Mouse (Mus musculus) embryonic facial prominence, embryonic 13.5 days (tissue): ENCODE data around the gene Limk1. TPM values are rescaled to one million over a fixed set of nuclear protein-coding genes. Genes with fewer than 3 reads are reported as not detected.
"Not testable (repeated sequence)": the region's sequence is repeated elsewhere in the genome, so short reads cannot be mapped to it uniquely, and the experiment has no call there.

Experiments used
- ATAC-seq: fragments of 200-750 bp; cut with Nextera tagmentation; 2 replicates; pipeline ENCODE4 v1.8.0; 2017; ENCODE audit warnings: low read depth; ENCODE audit not compliant: insufficient number of reproducible peaks, insufficient read depth, low FRiP score, low TSS enrichment
- H3K27ac ChIP-seq: fragments of 300-500 bp; sonication (generic); 2 replicates; pipeline ENCODE4 v1.5.1; 2015; ENCODE audit warnings: moderate library complexity, mild to moderate bottlenecking, inconsistent platforms
- H3K27me3 ChIP-seq: fragments of 300-500 bp; sonication (generic); 2 replicates; pipeline ENCODE4 v1.6.1; 2015; ENCODE audit warnings: mild to moderate bottlenecking, inconsistent platforms
- H3K36me3 ChIP-seq: fragments of 300-500 bp; sonication (generic); 2 replicates; pipeline ENCODE4 v1.6.1; 2015; ENCODE audit warnings: mild to moderate bottlenecking, inconsistent platforms
- H3K4me1 ChIP-seq: fragments of 300-500 bp; sonication (generic); 2 replicates; pipeline ENCODE4 v1.6.1; 2015; ENCODE audit warnings: inconsistent platforms
- H3K4me2 ChIP-seq: fragments of 300-500 bp; sonication (generic); 2 replicates; pipeline ENCODE4 v1.6.1; 2015; ENCODE audit warnings: moderate library complexity, mild to moderate bottlenecking, inconsistent platforms
- H3K4me3 ChIP-seq: fragments of 300-500 bp; sonication (generic); 2 replicates; pipeline ENCODE4 v1.5.1; 2015; ENCODE audit warnings: mild to moderate bottlenecking, inconsistent platforms
- H3K9ac ChIP-seq: fragments of 300-500 bp; sonication (generic); 2 replicates; pipeline ENCODE4 v1.6.1; 2015; ENCODE audit warnings: mild to moderate bottlenecking, inconsistent platforms
- H3K9me3 ChIP-seq: fragments of 300-500 bp; sonication (generic); 2 replicates; pipeline ENCODE4 v1.6.1; 2016; ENCODE audit warnings: inconsistent platforms
- WGBS: fragments of 180-500 bp; shearing (Covaris S2); methylation state at CpG from one replicate; pipeline ENCODE4 v1.1.7; 2015; ENCODE audit warnings: mixed read lengths; 5-methylcytosine and 5-hydroxymethylcytosine counted together
- polyA plus RNA-seq: library from polyadenylated mRNA; unstranded; fragments of >200 nt; fragmentation: Nextera tagmentation; extraction: Ambion mirVana; gene quantifications from 2 replicates; pipeline ENCODE4 v1.2.1, GENCODE M21; 2015

The Limk1 gene
- polyA plus RNA-seq, 1 experiment from 2014 or later = 11.6 TPM

DNA sequence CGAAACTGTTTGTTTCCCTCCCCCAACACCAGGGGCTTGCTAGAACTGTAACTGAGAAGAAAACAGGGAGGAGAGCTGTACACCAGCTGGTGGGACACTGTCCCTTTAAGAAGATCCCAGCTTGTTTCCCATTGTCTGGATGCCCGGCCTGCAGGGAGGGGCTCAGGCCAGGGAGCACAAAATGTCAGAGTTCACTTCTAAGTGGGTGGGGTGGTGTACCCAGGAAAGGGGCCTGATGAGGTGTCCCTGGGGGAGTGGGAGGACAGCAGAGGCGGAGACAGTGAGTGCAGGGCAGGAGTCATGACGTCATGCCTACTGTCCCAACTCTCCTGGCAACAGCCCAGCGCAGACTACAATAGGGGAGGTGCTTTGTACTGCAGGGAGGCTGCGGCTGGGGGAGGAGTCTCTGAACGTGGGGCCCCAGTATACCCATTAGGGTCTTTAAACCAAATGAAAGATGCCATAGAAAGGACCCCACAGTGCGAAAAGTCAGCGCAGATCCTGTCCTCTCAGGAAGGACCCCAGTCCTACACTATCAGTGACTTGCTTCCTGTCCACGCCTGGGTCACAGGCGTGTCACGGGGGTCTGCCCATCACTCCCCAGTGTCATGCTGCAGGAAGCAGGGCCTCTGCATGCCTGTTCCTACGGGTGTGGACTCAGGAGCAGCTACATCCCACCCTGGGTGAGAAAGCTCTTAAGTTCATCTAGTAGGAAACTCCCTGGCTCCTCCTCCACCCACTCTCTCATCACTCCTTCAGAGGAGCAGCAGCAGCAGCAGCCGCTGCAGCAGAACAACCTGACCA is 12.2 kb downstream of the Limk1 start:
- ATAC-seq = peak; percentile 75
- H3K9me3 ChIP-seq = no peaks in the 10 kb centered on the region
- H3K4me3 ChIP-seq = peak overlapping the region; percentile 37
- peak overlapping the region; percentile 59 for H3K9ac ChIP-seq
- peak overlapping the region; percentile 59 for H3K4me2 ChIP-seq
- peaks cover 31% of the 10 kb centered on the region for H3K36me3 ChIP-seq
- 6% methylated on average over 14 of the region's 14 CpGs for WGBS
- peak overlapping the region; percentile 78 for H3K27ac ChIP-seq
- no peaks in the 10 kb centered on the region for H3K27me3 ChIP-seq
- peaks cover 40% of the 10 kb centered on the region for H3K4me1 ChIP-seq

DNA sequence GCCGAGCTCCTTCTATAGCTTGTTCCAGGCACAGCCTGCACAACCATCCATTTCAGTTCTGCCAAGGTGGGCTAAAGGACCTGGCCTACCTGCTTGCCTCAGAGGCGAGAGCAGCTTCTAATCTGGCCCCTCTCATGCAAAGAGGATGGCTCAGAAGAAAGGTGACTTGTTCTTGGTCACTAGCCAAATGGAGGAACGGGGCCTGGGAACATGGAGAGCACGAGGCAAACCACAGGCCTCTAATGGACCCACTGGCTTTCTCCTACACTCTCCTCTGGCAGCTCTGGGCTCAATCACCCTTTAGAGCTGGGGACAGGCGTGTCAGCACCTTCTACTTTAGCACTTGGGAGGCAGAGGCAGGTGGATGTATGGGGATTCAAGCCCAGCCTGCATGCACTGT is 13.4 kb downstream of the Limk1 start:
- Histone ChIP-seq H3K27me3 (no peaks in the 10 kb centered on the region), H3K27ac (peak overlapping the region; percentile 78), H3K4me3 (no peak overlapping the region), H3K9ac (peak overlapping the region; percentile 59; the same call in 1 of the 2 replicates), H3K4me2 (no peak overlapping the region), H3K36me3 (peaks cover 31% of the 10 kb centered on the region), H3K9me3 (no peaks in the 10 kb centered on the region), H3K4me1 (peaks cover 35% of the 10 kb centered on the region)
- 70% methylated on average over 5 of the region's 5 CpGs for WGBS
- ATAC-seq = no peak

DNA sequence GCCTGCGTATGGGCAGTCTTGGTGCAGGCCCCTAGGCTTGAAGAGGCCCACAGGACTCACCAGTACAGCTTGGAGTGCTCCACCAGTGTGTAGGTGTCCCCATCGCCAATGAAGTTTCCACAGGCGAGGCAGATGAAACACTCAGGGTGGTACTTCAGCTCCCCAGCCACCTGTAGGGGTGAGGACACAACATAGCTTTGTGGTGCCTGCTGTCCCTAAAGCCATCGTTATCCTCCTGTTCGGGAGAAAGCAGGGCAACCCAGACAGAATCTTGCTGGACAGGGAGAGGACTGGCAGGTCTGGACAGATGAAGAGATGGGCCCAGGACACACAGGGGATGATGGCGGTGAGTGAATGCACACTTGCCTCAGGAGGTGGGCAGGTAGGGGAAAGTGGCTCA is 15.8 kb downstream of the Limk1 start:
- no peaks in the 10 kb centered on the region for H3K9me3 ChIP-seq
- H3K4me3 ChIP-seq = no peak overlapping the region
- H3K36me3 ChIP-seq = peaks cover 50% of the 10 kb centered on the region
- no peak overlapping the region for H3K27ac ChIP-seq
- H3K4me1 ChIP-seq = peaks cover 25% of the 10 kb centered on the region
- WGBS = 91% methylated on average over 6 of the region's 6 CpGs
- no peaks in the 10 kb centered on the region for H3K27me3 ChIP-seq
- H3K9ac ChIP-seq = no peak overlapping the region
- ATAC-seq = no peak
- no peak overlapping the region for H3K4me2 ChIP-seq

DNA sequence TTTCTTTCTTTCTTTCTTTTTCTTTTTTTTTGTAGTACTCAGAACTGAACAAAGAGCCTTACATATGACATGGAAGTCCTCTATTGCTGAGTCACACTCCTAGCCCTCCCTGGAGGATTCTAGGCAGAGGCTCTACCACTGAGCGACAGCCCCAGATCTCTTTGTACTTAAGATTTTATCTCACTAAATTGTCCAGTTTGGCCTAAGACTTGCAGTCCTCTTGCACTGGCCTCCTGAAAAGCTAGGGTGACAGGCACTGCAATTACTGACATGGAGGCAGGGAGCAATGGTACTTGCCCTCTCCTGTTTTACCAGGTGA is 16.2 kb downstream of the Limk1 start:
- Histone ChIP-seq H3K36me3 (peaks cover 55% of the 10 kb centered on the region), H3K27me3 (no peaks in the 10 kb centered on the region), H3K27ac (no peak overlapping the region), H3K4me2 (no peak overlapping the region), H3K4me3 (no peak overlapping the region), H3K4me1 (peaks cover 22% of the 10 kb centered on the region), H3K9me3 (no peaks in the 10 kb centered on the region), H3K9ac (no peak overlapping the region)
- WGBS = 85% methylated on average over 1 of the region's 1 CpGs
- ATAC-seq = no peak

DNA sequence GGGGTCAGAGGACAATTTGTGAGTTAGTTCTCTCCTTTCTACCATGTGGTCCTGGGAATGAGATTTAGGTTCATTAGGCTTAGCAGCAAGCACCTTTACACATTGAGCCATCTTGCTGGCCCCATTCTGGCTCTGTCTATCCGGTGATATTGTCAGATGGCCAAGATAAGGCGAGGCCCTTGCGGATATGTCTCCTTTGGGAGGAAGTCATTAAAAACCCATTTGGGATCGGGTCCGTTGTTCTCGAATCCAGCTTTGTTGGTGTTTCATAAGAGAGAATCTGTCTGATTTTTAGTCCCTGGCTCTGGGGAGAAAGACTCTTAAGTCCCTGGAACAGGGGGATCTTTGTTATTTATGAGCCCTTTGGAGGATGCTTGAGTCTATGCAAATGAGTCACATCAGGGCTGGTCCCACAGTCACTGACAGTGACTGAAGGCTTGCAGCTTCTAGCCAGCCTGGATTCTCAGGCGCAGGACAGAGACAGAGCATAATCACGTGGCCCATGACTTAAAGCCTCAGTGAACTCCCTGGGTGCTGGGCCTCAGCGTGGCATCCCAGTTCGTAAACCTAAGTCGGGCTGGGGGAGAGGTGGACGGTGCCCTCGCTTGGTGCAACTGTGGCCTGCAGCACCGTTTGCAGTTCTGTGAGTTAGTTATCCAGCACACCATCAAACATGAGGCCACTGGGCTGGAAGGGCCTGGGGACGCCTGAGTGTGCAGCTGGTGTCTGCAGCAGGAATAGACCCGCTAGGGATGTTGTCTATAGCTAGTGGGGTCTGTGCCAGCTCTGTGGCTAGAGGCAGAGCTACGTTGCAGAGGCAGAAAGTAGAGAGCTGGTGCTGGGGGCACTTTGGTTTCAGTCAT is 16.8 kb downstream of the Limk1 start:
- Histone ChIP-seq H3K4me2 (no peak overlapping the region), H3K4me3 (no peak overlapping the region), H3K4me1 (peaks cover 16% of the 10 kb centered on the region), H3K27ac (no peak overlapping the region), H3K36me3 (peaks cover 59% of the 10 kb centered on the region), H3K9me3 (no peaks in the 10 kb centered on the region), H3K27me3 (no peaks in the 10 kb centered on the region), H3K9ac (0 out of 2 replicates have a peak overlapping the region, but pooled peaks have one; percentile 1)
- ATAC-seq = no peak
- WGBS = 74% methylated on average over 17 of the region's 17 CpGs

DNA sequence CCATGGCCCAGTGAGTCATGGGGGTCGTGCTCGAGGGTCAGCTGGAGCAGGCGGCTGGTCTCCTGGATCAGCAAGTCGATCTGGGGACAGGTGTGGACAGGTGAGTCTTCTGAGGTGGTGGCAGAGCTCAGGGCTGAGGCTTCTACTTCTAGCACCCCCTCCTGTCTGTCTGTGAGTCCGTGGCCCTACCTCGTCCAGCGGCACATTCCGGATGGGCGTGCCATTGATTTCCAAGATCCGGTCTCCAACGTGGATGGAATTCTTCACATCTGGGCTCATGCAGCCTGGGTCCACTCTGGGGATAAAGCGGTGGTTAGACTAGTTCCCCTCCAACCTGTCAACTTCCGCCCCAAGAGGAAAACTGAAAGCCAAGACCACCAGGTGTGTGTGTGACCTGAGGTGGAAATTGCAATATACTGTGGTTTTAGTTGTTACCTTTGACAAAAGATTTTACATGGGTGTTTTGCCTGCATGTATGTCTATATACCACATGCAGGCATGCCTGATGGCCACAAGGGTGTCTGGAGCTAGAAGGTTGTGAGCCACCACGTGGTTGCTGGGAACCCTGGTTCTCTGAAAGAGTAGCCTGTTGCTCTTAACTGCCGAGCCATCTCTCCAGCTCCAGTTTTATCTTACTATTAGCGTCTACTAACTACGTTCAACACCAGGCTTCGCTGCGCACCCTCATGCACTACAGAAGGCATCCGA is 19.2 kb downstream of the Limk1 start:
- no peaks in the 10 kb centered on the region for H3K9me3 ChIP-seq
- ATAC-seq = no peak
- H3K27ac ChIP-seq = no peak overlapping the region
- no peaks in the 10 kb centered on the region for H3K4me1 ChIP-seq
- H3K4me3 ChIP-seq = no peak overlapping the region
- no peaks in the 10 kb centered on the region for H3K27me3 ChIP-seq
- no peak overlapping the region for H3K4me2 ChIP-seq
- peaks cover 77% of the 10 kb centered on the region for H3K36me3 ChIP-seq
- 82% methylated on average over 20 of the region's 20 CpGs for WGBS
- no peak overlapping the region for H3K9ac ChIP-seq

DNA sequence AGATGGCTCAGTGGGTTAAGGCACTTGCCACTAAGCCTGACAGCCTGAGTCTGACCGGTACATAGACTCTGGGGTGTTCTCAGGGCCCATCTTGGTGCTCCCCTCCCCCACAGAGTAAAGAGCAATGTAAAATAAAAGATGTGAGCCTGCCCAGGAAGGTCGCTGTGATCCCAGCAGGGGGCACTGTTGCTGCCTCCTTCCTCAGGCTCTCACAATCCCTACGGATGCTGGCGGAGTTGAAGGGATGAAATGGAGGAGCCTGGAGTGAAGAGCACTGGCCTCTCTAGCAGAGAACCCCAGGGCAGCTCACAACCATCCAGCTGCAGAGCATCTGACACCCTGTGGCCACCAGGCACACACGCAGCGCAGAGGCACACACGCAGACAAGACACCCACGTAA is 19.9 kb downstream of the Limk1 start:
- Histone ChIP-seq H3K36me3 (peaks cover 83% of the 10 kb centered on the region), H3K27me3 (no peaks in the 10 kb centered on the region), H3K4me1 (no peaks in the 10 kb centered on the region), H3K27ac (no peak overlapping the region), H3K9me3 (no peaks in the 10 kb centered on the region), H3K4me3 (no peak overlapping the region), H3K4me2 (no peak overlapping the region), H3K9ac (no peak overlapping the region)
- no peak for ATAC-seq
- 41% methylated on average over 8 of the region's 8 CpGs for WGBS

DNA sequence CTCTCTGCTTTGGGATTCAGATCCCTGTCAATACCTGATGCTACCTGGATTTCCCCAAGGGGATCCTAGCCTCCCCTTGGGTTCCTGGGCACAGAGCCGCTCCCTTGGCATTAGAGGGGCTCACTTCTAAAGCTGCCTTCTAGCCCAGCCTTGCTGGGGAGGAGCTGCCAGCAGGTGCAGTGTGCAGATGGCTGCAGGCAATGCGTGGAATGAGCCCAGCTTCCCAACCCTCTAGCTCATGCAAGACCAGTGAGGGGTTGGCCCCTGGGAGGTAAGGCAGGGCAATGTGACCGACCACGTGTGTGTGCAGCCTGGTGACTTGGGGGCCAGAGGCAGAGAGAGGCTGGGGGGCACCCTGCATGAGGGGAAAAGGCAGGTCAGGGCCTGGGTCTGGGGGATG is 31.7 kb downstream of the Limk1 start:
- no peak overlapping the region for H3K27ac ChIP-seq
- ATAC-seq = no peak
- 70% methylated on average over 4 of the region's 4 CpGs for WGBS

DNA sequence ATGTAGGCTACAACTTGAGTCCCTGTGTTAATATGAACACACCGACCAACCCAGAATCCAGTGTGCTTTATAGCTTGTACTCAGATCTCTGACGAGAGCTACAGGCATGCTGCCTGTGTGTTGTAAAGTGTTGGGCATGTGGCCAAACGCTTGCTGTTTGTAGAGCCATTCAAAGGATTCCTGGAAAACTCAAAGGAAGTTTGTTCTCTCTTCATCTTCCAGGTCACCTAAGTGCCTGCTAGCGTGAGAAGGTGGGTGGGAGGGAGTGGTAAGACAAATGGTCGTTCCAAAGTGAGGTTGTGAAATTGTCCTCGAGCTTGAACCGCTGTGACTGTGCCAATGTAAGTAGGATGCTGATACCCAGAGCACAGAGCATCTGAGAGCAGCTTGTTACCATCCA is 36.4 kb downstream of the Limk1 start:
- 69% methylated on average over 7 of the region's 7 CpGs for WGBS
- H3K9ac ChIP-seq = no peak overlapping the region
- H3K27me3 ChIP-seq = no peaks in the 10 kb centered on the region
- peaks cover 9% of the 10 kb centered on the region for H3K36me3 ChIP-seq
- H3K4me3 ChIP-seq = no peak overlapping the region
- no peaks in the 10 kb centered on the region; the same call in 1 of the 2 replicates for H3K9me3 ChIP-seq
- no peak for ATAC-seq
- no peak overlapping the region for H3K4me2 ChIP-seq
- H3K4me1 ChIP-seq = no peaks in the 10 kb centered on the region
- H3K27ac ChIP-seq = no peak overlapping the region

More for the DNA sequence above, 31.7 kb downstream of the Limk1 start:
- Histone ChIP-seq H3K9me3 (no peaks in the 10 kb centered on the region), H3K27me3 (no peaks in the 10 kb centered on the region), H3K36me3 (peaks cover 56% of the 10 kb centered on the region), H3K4me2 (no peak overlapping the region), H3K9ac (no peak overlapping the region), H3K4me3 (no peak overlapping the region), H3K4me1 (no peaks in the 10 kb centered on the region)

DNA sequence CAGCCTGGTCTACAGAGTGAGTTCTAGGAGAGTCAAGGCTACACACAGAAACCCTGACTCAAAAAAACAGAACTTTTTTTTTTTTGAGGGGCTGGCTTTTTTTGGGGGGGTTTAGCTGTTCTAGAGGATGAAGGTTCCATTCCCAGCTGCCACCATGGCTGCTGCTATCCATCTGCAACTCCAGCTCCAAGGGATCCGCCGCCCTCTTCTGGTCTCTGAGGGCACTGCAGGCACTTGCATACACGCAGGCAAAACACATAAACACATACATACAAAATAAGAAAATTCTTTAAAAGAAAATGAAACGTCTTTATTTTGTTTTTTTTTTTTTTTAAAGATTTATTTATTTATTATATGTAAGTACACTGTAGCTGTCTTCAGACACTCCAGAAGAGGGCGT is 37.5 kb downstream of the Limk1 start:
- ATAC-seq = no peak
- Histone ChIP-seq H3K4me3 (no peak overlapping the region), H3K4me2 (no peak overlapping the region), H3K27me3 (no peaks in the 10 kb centered on the region), H3K9me3 (no peaks in the 10 kb centered on the region; the same call in 1 of the 2 replicates), H3K9ac (no peak overlapping the region), H3K27ac (no peak overlapping the region), H3K36me3 (no peaks in the 10 kb centered on the region), H3K4me1 (no peaks in the 10 kb centered on the region)
- 49% methylated on average over 5 of the region's 5 CpGs for WGBS

DNA sequence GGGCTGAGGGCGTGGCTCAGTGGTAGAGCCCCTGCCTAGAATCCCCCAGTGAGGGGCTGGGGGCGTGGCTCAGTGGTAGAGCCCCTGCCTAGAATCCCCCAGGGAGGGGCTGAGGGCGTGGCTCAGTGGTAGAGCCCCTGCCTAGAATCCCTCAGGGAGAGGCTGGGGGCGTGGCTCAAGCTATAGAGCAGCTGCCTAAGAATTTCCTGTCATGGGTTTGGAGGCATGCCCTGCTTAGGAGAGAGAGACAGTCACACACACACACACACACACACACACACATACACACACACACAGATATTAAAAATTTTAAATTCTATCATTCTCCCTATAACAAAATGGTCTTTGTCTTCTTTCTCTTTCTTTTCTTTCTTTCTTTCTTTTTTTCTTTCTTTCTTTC is 39.4 kb downstream of the Limk1 start:
- not testable (repeated sequence) for H3K4me2 ChIP-seq, H3K9me3 ChIP-seq, H3K27ac ChIP-seq, H3K4me1 ChIP-seq, H3K36me3 ChIP-seq, H3K9ac ChIP-seq, H3K27me3 ChIP-seq, H3K4me3 ChIP-seq, ATAC-seq
- 63% methylated on average over 4 of the region's 4 CpGs for WGBS
